Mouse (Mus musculus) ES-E14 (cell line): ENCODE measurements around the gene Psd.

Source experiments
- CHD2 ChIP-seq: IDR thresholded peaks from 2 replicates; pipeline ENCODE4 v1.6.1; 2014; ENCODE audit warnings: mild to moderate bottlenecking, low read depth, low read length, inconsistent platforms
- HCFC1 ChIP-seq: IDR thresholded peaks from 2 replicates; pipeline ENCODE4 v1.6.1; 2012; ENCODE audit warnings: low read length, inconsistent platforms, borderline replicate concordance; ENCODE audit not compliant: insufficient read depth
- ZC3H11A ChIP-seq: IDR thresholded peaks from 2 replicates; pipeline ENCODE4 v1.6.1; 2012; ENCODE audit warnings: low read depth, mild to moderate bottlenecking, inconsistent platforms, low read length, borderline replicate concordance
- ZNF384 ChIP-seq: IDR thresholded peaks from 2 replicates; pipeline ENCODE4 v1.6.1; 2012; ENCODE audit warnings: low read depth, low read length, inconsistent platforms

DNA sequence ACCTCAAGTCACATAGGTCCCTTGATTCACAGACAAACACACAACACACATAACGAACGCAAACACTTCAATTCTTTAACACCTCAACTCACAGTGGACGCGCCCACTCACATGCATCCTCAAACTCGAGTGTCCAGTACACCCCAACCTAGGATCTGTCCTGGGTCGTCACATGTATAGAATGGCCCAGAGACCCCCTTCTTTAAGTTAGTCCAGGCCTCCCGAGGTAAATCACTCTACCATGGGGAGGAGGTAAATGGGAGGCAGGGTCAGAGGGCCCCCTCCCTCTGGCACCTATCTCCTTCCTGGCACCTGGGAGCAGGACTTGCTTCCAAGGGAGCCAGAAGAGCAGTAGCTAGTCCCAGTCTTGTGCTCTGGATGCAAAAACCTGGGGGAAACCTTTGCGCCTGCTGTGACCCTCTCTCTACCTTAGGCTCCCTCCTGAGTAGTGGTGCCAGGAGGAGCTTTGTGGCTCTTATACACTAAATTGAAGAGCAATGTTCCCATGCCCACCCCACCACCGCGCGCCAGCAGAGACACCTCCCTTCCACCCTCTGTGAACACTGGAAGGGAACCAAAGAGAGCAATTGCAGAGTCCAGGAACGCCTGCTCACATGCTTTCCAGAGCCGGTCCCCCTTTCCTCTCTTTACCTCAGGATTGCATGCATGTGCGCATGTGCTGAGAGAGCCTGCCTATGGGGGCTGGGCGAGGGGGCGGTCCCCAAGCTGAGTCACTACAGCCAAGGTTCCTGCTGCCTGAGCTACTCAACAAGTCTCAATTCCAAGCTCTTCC lies 8.2 kb downstream of the Psd start:
- no peak for TF ChIP-seq HCFC1
- TF ChIP-seq ZC3H11A, result no peak
- no peak for TF ChIP-seq ZNF384
- no peak for TF ChIP-seq CHD2
